Comparison of ENCODE assay signal across 30 mouse cellular contexts in the genomic region with DNA sequence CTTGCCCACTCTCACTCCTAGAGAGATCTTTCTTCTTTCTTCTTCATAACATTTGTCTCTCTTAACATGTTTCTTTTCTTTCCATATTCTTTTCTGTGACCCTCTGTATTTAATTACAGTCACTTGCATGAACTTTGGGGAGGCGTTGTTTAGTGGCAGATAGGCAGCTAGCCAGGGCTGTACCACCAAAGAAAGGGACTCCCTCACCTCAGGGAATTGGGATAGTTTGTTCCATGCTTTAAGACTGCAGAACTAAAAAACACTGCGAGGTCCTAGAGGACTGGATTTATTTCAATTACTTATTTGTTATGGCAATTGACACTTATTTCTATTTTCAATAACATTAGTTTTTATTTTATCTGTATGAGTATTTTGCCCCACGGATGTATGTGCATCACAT. TPM values are rescaled to one million over a fixed set of nuclear protein-coding genes. Genes with fewer than 3 reads are reported as not detected.
"Had no signal": no experiment of that assay in that cellular context is flagged by ENCODE, and none has a peak within 500 bp of the region (broad histone marks: within the 10 kb centered on the region; RNA-seq: fewer than 3 reads in every experiment).

No protein-coding gene starts in this region.

- H3K9ac ChIP-seq: heart, embryonic 12.5 days; heart, embryonic 13.5 days; heart, embryonic 15.5 days; hindbrain, embryonic 12.5 days; hindbrain, embryonic 13.5 days; hindbrain, embryonic 14.5 days; hindbrain, embryonic 15.5 days; intestine, embryonic 15.5 days; kidney, embryonic 15.5 days had no signal

- H3K9me3 ChIP-seq: heart, embryonic 12.5 days; heart, embryonic 13.5 days; heart, embryonic 15.5 days; hindbrain, embryonic 10.5 days; hindbrain, embryonic 12.5 days; hindbrain, embryonic 13.5 days; hindbrain, embryonic 15.5 days; intestine, embryonic 15.5 days; kidney, embryonic 15.5 days had no signal

- ATAC-seq: hindbrain, embryonic 16.5 days; hindbrain, postnatal 0 days; inflammation-experienced regulatory T-cells, adult 6 months; intestine, embryonic 15.5 days; intestine, embryonic 16.5 days; intestine, postnatal 0 days had no signal

- H3K4me3 ChIP-seq: heart, embryonic 12.5 days; heart, embryonic 13.5 days; heart, embryonic 15.5 days; hindbrain, embryonic 10.5 days; hindbrain, embryonic 12.5 days; hindbrain, embryonic 13.5 days; hindbrain, embryonic 15.5 days; intestine, embryonic 15.5 days; kidney, embryonic 15.5 days; layer of hippocampus, adult 2 months; left cerebral cortex, adult 2 months had no signal

- H3K27ac ChIP-seq: heart, embryonic 13.5 days; heart, embryonic 15.5 days; hindbrain, embryonic 10.5 days; hindbrain, embryonic 12.5 days; hindbrain, embryonic 13.5 days; hindbrain, embryonic 14.5 days; hindbrain, embryonic 15.5 days; hindbrain, postnatal 0 days; intestine, embryonic 15.5 days; kidney, embryonic 15.5 days; kidney, postnatal 0 days; layer of hippocampus, adult 2 months; left cerebral cortex, adult 2 months had no signal

- H3K27me3 ChIP-seq: heart, embryonic 15.5 days; hindbrain, embryonic 15.5 days; intestine, embryonic 15.5 days had no signal

- H3K36me3 ChIP-seq: heart, embryonic 12.5 days; heart, embryonic 13.5 days; heart, embryonic 15.5 days; hindbrain, embryonic 10.5 days; hindbrain, embryonic 12.5 days; hindbrain, embryonic 13.5 days; hindbrain, embryonic 15.5 days; intestine, embryonic 15.5 days; kidney, embryonic 15.5 days had no signal

- DNase-seq: heart, postnatal 10 days; heart, postnatal 14 days; heart, postnatal 36 days; heart, postnatal 4 days; kidney, adult 11 months; kidney, adult 18-20 months; kidney, adult 2 months; kidney, postnatal 14 days; layer of hippocampus, adult 9-11 months; layer of hippocampus, postnatal 36 days had no signal

- H3K4me1 ChIP-seq: intestine, embryonic 15.5 days had no signal

RNA-seq across cellular contexts. Expression of a gene that starts 41.0 kb away (rescaled TPM):
- total RNA-seq: heart, postnatal 10 days; heart, postnatal 14 days; heart, postnatal 36 days; hematopoietic stem cell, adult 5-6 weeks; hindbrain, postnatal 0 days had no signal
- polyA plus RNA-seq: inflammation-experienced regulatory T-cells, adult 6 months; kidney, adult 2 months; large intestine, adult 2 months had no signal
